Mouse (Mus musculus): Measurements from ENCODE around the gene Ogfod1.

GRCm38 (mm10) chr8:94011076-94012012, 25.7 kb upstream of the Ogfod1 start:
- 0 out of 2 replicates have a peak, but pooled peaks have one; percentile 4 for TF ChIP-seq CTCF (IDR thresholded peaks at IDR 0.05; ENCODE audit: low read depth)
- TF ChIP-seq EP300 (optimal IDR thresholded peaks at IDR 0.05) = no peak

Measured in stomach, postnatal 0 days (tissue).